Mouse (Mus musculus) brain, embryonic 14.5 days (tissue): ENCODE measurements around the gene Os9.

Experiments
- CTCF ChIP-seq: fragments of 200-500 bp; IDR thresholded peaks from 2 replicates; pipeline ENCODE4 v1.5.1; 2012; ENCODE audit warnings: inconsistent platforms, mild to moderate bottlenecking, moderate library complexity, borderline replicate concordance; ENCODE audit not compliant: insufficient read depth, insufficient read length; ENCODE audit errors: extremely low read depth
- POLR2A ChIP-seq: fragments of 200-500 bp; IDR thresholded peaks from 2 replicates; pipeline ENCODE4 v1.6.1; 2012; ENCODE audit warnings: mild to moderate bottlenecking, inconsistent platforms, borderline replicate concordance; ENCODE audit not compliant: poor library complexity, insufficient read depth, insufficient read length, severe bottlenecking; ENCODE audit errors: extremely low read depth

GRCm38 (mm10) chr10:127081996-127082620, 38.8 kb downstream of the Os9 start:
- TF ChIP-seq POLR2A (no peak), CTCF (no peak)
